Mouse (Mus musculus): ENCODE measurements around the gene Gm17332. TPM values are rescaled to one million over a fixed set of nuclear protein-coding genes. Genes with fewer than 3 reads are reported as not detected.
"Not testable (repeated sequence)": the region's sequence is repeated elsewhere in the genome, so short reads cannot be mapped to it uniquely, and the experiment has no call there.

Gene Gm17332
- not detected for total RNA-seq (2021)
- long read RNA-seq, experiment 1: 0 reads
- long read RNA-seq, experiment 2: 0 reads

DNA sequence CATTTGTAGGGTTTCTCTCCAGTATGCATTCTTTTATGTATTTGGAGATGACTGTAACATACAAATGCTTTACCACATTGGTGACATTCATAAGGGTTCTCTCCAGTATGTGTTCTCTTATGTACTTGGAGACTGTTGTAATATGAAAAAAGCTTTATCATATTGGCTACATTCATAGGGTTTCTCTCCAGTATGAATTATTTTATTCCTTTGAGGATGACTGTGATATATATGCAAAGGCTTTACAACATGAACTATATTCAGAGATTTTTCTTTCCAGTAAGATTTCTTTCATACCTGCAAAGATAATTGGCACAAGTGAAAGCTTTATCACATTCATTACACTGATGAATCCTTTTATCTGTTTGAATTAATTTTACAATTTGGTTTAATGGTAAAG is at the start of gene Gm17332:
Gene Gm17332 (minus strand): TSS at position 101 of the 400 bp plus-strand sequence.
- TF ChIP-seq CTCF (IDR thresholded peaks at IDR 0.05): no peak
- DNase-seq: no peak
- no peak within 1 kb of the TSS for H3K27ac ChIP-seq
- no peak within 1 kb of the TSS for H3K4me3 ChIP-seq
- intact Hi-C loops (cut with DNase I): no loop called here

DNA sequence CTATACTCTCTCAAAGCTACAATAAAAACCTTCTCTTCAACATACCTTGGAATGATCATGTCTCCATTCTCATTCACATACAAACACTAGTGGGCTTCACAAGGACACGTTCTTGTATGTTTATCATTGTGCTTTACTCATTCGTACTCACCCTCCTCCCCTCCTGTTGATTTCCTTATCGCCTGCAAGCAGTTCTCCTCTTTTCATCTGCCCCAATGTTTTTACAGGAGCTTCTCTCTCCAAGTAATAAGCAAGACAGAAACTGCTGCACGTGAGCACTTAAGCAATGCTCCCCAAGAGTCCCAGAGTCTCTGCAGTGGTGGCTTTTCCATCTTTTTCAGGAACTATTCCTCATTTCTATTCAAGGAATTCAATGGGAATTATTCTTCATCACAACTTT is 47.7 kb upstream of the Gm17332 start:
- no peak for DNase-seq
- H3K27ac ChIP-seq: no peak overlapping the region
- intact Hi-C loops (cut with DNase I): no loop called here
- no peak for TF ChIP-seq CTCF (IDR thresholded peaks at IDR 0.05)
- H3K4me3 ChIP-seq: no peak overlapping the region

DNA sequence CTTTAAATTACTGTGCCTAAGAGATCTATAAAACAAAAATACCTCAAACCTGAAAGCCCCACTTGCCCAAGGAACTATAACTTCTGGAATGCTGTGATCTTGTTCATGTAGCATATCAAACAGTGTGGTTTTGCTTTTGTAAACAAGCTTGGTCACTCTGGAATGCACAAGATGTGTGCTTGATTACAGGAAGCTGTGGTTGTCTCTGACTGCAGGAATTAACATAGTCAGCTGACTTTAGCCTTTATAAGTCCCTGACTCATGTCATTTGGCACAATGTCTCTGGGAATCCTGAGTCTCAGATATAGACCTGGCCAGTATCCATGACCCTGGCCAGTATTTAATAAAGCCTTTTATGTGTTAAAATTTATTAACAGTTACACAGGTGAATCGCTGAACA is 43.1 kb upstream of the Gm17332 start:
- Histone ChIP-seq H3K27ac (no peak overlapping the region), H3K4me3 (no peak overlapping the region)
- intact Hi-C loops (cut with DNase I): no loop called here
- DNase-seq: no peak
- TF ChIP-seq CTCF (IDR thresholded peaks at IDR 0.05): no peak

DNA sequence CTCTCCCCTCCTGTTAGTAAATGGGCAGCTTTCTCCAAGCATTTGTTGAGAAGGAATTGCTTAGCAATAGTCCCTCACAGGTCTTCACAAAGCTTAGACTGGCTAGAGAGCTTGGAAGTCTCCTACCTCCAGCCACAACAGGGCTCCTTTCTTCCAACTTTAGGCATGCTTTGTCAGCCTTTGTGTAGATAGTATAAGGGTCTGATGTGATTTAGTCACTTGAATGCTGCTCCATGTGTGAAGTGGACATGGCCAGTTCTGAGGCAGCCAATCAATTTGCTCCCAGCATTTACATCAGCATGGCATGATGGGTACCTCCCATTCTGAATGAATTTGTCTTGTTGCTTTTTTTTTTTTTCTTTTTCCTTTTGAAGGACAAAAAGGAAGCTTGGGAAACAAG is 35.7 kb upstream of the Gm17332 start:
- no peak for DNase-seq
- intact Hi-C loops (cut with DNase I): no loop called here
- no peak for TF ChIP-seq CTCF (IDR thresholded peaks at IDR 0.05)
- no peak overlapping the region for H3K4me3 ChIP-seq
- no peak overlapping the region for H3K27ac ChIP-seq

DNA sequence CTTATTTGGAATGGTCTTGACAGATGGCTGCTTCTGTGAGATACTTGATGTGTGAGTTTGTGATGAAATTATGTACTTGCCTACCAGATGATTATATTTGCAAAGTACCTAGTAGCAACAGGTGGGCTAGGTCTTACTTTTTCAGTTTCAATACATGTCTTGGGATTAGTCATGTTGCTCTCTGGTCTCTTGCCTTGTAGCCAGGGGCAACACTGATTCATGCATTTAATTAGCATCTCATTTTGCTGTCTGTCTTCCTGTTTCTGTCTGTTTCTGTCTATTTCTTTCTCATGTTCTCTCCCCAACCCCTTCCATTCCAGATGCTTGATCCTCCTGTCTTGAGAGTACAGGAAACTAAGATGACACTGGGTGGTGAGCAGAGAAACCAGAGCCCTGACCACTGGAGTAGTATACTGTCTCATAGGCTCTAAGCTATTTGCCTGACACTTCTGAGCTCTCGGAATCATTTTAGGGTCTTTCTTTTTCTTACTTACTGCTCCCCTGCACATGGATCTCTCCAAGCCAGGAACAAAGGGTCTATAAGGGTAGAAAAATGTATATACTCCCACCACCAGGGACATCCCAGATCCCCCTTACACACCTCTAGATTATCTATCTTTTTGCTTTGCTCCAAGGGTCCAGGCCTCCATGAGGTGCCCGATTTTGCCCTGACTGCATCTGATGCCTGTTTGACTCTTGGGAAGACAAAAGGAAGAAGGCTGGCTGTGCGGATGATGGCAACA is 13.5 kb upstream of the Gm17332 start:
- no peak for DNase-seq
- intact Hi-C loops (cut with DNase I): no loop called here
- no peak overlapping the region for H3K4me3 ChIP-seq
- no peak overlapping the region for H3K27ac ChIP-seq
- no peak for TF ChIP-seq CTCF (IDR thresholded peaks at IDR 0.05)

DNA sequence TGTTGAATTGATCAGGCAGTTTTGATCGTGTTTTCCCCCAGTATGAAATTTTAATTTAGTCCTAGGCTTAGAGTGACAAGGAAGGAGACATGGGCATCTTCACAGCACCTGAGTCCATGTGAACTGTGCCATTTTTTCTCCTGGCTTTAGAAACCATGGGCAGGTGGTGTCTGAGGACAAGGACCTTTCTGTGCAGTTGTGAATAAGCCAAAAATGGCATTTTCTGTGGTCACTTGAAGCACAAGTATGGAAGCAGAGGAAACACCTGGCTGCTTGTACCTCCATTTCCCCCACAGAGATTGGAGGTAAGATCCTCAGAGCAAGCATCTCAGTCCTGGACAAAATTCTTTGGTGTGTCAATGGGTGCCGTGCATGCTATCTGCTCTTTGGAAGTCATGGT is 12.5 kb upstream of the Gm17332 start:
- H3K4me3 ChIP-seq: no peak overlapping the region
- DNase-seq: no peak
- H3K27ac ChIP-seq: no peak overlapping the region
- intact Hi-C loops (cut with DNase I): no loop called here
- no peak for TF ChIP-seq CTCF (IDR thresholded peaks at IDR 0.05)

DNA sequence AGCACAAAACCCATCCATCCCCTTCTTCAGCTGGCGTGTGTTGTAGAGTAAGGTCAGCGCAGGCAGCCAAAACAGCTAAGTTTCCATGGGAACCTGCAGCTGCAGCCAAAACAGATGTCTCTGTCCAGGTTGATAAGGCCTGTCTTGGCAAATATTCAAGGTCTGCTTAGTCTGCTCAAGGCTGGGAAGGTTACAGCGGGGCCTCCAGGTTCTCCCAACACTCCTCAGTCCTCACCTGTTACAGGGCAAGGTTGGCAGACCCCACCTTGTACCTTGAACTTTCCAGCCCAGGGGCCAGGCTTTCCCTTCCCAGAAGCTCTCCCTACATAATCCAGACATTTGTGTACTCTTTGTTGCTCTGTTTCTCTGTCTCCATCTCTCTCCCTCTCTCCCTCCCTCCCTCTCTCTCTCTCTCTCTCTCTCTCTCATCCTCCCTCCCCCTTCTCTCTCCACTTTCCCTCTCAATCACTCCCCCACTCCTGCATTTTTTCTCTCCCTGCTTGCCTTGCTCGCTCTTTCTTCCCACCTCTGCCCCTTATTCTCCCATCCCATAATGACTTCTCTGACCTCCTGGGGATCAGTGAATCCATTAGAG is 12.1 kb downstream of the Gm17332 start:
- no peak for TF ChIP-seq CTCF (IDR thresholded peaks at IDR 0.05)
- Histone ChIP-seq H3K4me3 (no peak overlapping the region), H3K27ac (no peak overlapping the region)
- intact Hi-C loops (cut with DNase I): no loop called here
- no peak for DNase-seq

DNA sequence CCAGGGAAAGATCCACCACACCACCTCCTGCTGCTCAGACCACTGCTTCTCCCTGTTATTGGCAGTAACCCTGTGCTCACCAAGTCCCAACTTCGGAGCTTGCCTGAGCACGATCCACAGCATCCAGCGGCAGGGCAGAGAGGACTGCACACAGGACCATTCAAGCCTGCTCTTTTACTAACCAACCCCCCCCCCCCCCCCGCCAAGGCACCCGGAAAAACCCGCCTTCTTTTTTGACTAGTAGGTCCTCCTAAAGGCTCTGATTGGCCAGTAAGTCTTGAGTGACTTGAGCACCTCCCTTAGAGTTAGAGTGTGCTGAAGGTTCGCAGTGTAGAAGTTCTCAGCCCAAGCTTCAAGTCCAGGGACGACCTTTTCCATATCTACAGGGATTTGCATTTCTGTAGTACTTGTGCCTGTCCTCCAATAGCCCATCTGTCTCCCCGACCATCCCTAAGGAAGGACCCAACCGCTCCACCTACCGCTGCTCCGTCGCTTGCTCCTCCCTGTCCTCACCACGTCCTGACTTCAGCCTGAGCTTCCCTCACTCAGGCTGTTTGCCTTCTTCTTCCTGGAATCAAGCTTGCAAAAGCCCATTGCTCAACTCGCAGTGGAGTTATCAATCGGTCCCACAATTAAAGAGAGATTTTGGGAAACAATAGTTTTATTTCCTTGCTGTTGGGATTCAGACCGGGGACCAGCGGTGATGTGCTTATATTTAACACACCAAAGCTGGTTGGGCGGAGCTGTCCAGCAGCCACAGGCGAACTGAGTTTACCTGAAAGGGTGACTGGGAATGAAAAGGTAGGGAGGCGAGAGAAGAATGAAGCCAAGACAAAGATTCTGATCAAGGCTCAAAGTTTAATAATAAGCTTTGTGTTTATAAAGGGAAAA is 12.9 kb downstream of the Gm17332 start:
- Histone ChIP-seq H3K4me3 (peak overlapping the region; percentile 62), H3K27ac (no peak overlapping the region)
- DNase-seq: no peak
- intact Hi-C loops (cut with DNase I): no loop called here
- no peak for TF ChIP-seq CTCF (IDR thresholded peaks at IDR 0.05)

DNA sequence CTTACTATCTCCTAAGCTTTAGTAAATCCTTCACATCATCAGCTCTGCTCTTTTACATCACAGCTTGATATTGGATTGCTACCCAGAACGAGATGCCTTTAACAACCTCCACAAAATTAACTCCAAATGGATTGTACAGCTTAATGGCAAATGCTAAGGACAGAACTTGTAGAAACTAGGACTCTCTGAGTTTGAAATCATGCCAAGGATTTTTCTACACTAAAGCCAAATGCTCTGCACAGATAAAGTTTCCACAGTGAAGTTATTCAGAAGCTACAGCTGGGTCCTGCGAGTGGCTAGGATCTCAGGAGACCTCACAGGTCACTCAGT is 13.5 kb downstream of the Gm17332 start:
- DNase-seq: no peak
- intact Hi-C loops (cut with DNase I): no loop called here
- Histone ChIP-seq H3K27ac (no peak overlapping the region), H3K4me3 (peak overlapping the region; percentile 62)
- TF ChIP-seq CTCF (IDR thresholded peaks at IDR 0.05): no peak

DNA sequence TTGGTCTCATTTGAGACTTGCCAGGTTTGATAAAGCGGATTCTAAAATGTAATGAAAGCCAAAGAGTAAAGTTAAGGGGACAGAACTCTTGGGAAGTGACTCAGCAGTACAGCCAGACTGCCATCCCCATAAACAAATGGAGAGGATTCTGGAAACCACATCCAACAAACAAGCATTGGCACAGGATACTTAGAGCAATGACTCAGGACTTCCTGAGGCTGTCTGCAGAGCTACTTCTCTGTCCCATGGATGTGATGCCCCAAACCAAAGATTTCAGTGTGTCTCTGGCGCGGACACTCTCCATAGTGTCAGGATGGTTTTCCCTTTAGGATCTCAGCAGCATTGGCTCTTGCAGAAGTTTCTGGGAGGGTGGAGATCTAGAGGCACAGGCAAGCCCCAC is 25.2 kb downstream of the Gm17332 start:
- no peak for TF ChIP-seq CTCF (IDR thresholded peaks at IDR 0.05)
- no peak overlapping the region for H3K27ac ChIP-seq
- intact Hi-C loops (cut with DNase I): no loop called here

DNA sequence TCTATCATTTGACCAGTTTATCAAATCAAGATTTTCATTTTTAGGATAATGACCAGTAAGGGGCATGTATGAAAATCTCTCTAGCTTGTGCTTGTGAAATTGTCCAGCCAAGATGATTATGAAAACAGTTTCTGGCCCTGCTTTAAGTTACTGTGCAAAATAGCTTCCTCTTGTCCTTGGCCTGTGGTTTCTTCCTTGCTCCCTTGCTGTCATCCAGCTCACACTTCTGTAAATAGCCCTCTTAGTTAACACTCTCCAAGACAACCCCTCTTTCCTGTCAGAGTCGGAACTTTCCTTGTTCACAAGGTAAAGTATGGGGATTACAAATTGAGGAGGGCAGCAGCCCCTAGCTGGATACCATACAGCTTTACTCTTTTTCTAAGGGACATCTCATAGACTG is 43.9 kb downstream of the Gm17332 start:
- DNase-seq; H3K27ac ChIP-seq; intact Hi-C loops (cut with DNase I); H3K4me3 ChIP-seq: not testable (repeated sequence)

More for the DNA sequence above, 25.2 kb downstream of the Gm17332 start:
- DNase-seq: no peak
- H3K4me3 ChIP-seq: no peak overlapping the region

DNA sequence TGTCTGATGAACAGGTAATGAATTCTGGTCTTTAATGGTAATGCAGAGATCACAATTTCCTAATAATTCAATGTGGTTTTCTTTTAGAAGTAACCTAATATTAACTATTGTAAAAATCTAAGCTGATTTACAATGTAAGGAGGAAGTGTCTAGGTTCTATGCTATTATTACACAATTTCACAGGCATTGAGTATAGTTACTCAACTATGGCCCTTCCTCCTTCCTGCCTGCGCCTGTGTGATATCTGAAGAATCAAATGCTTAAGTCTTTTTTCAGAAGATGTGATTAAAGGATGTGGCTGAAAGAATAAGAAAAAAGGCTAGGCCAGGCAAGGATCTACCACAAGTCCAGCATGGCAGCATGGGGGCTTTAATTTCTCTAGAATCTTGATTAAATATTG is 47.4 kb downstream of the Gm17332 start:
- H3K27ac ChIP-seq; H3K4me3 ChIP-seq; intact Hi-C loops (cut with DNase I); DNase-seq: not testable (repeated sequence)

DNA sequence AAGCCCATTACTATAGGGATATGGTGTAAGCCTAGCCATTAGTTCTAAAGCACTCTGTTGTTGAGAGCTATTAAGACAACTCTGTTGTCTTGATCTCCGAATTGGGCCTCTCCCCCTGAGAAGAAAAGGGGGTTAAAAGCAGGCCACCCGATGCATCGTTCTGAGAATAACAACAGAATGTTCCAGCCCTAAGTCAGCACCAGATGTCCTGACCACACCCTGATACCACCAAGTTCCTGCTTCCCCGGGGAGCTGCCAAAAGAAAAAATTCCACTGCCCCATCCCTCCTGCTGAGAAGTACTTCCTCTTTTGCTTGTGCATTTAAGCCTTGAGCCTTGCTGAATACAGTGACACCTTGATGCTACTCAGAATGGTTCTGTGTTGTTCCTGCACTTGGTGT is 48.5 kb downstream of the Gm17332 start:
- DNase-seq; H3K4me3 ChIP-seq; intact Hi-C loops (cut with DNase I); H3K27ac ChIP-seq: not testable (repeated sequence)

Other genes starting within 250 kb of the Gm17332 start
- gene Erlec1, start 228.1 kb downstream of the Gm17332 start, total RNA-seq (2021): 10 to 100 TPM; 25.7 to 35.3 TPM
- gene Chac2, start 196.1 kb downstream of the Gm17332 start, total RNA-seq (2021): 10 to 100 TPM; 17.7 to 23.0 TPM
- gene Stc2, start 187.6 kb upstream of the Gm17332 start, total RNA-seq (2021): 10 to 100 TPM in 1 of 2 experiments, 1 to 10 TPM in 1; 2.8 to 14.1 TPM

Measured in gastrocnemius, adult 2 months (tissue).